ENCODE assay signal across 27 mouse cellular contexts in genomic region chr10:27116938-27117647, GRCm38 (mm10).
DNase-seq lines count a peak whose midpoint lies in the region; ATAC-seq and TF ChIP-seq lines count a peak whose summit lies in the region.
"Had no signal": no experiment of that assay in that cellular context is flagged by ENCODE, and none has a peak within 500 bp of the region (broad histone marks: within the 10 kb centered on the region; RNA-seq: fewer than 3 reads in every experiment).

No protein-coding gene starts in this region.

- no peak overlapping the region for H3K27ac ChIP-seq in lung, postnatal 0 days (ENCODE audit: low read length)
- H3K27ac ChIP-seq: embryonic facial prominence, embryonic 13.5 days; forebrain, embryonic 10.5 days; forebrain, embryonic 13.5 days; heart, adult 2 months; heart, embryonic 10.5 days; heart, embryonic 13.5 days; hindbrain, embryonic 10.5 days; hindbrain, embryonic 13.5 days had no signal

- H3K9me3 ChIP-seq in lung, postnatal 0 days (ENCODE audit: low read length), result no peaks in the 10 kb centered on the region
- H3K9me3 ChIP-seq: embryonic facial prominence, embryonic 13.5 days; forebrain, embryonic 10.5 days; forebrain, embryonic 13.5 days; G1E; heart, embryonic 10.5 days; heart, embryonic 13.5 days; hindbrain, embryonic 10.5 days; hindbrain, embryonic 13.5 days had no signal

- no peak overlapping the region for H3ac ChIP-seq in myocyte (ENCODE audit: control insufficient read depth, insufficient read length)

- intact Hi-C loops in left cerebral cortex, postnatal 36 days (cut with DNase I), result no loop called here

- peak; percentile 8 for DNase-seq in lung, postnatal 0 days (ENCODE audit: low spot score)
- no peak for DNase-seq in lung, adult 2 months
- DNase-seq in thymus, postnatal 4 days, result no peak
- no peak for DNase-seq in urinary bladder, adult 18-20 months (ENCODE audit: low spot score in 2 of 2)
- DNase-seq in left cerebral cortex, postnatal 36 days (ENCODE audit: low spot score in 2 of 2), result no peak
- DNase-seq: adrenal gland, postnatal 10 days; adrenal gland, postnatal 36 days; cerebellum, adult 18-20 months; cerebellum, adult 9-10 months; cerebellum, postnatal 14 days; gastrocnemius, postnatal 25 days; heart, adult 2 months; heart, postnatal 14 days had no signal

- no peaks in the 10 kb centered on the region for H3K4me1 ChIP-seq in lung, postnatal 0 days (ENCODE audit: insufficient read depth, low read depth, low read length)
- H3K4me1 ChIP-seq in lung, adult 2 months (ENCODE audit: control insufficient read depth, insufficient read depth, low read length), result no peaks in the 10 kb centered on the region
- H3K4me1 ChIP-seq: embryonic facial prominence, embryonic 13.5 days; forebrain, embryonic 10.5 days; forebrain, embryonic 13.5 days; heart, embryonic 10.5 days; heart, embryonic 13.5 days; hindbrain, embryonic 10.5 days; hindbrain, embryonic 13.5 days had no signal

- ATAC-seq in lung, postnatal 0 days, result no peak
- peak; percentile 92 for ATAC-seq in common myeloid progenitor, adult 5-6 weeks (replicated peaks; ENCODE audit: low read depth, poor library complexity, severe bottlenecking)
- peak; percentile 66 to 69; a peak in 2 of 4 replicates for ATAC-seq in hematopoietic stem cell, adult 5-6 weeks (replicated peaks in 1 of 2; ENCODE audit: insufficient read depth in 1 of 2, low FRiP score in 2 of 2, low TSS enrichment in 1 of 2, low read depth in 1 of 2, poor library complexity in 2 of 2, severe bottlenecking in 2 of 2)
- ATAC-seq: forebrain, embryonic 13.5 days; forebrain, embryonic 16.5 days; hindbrain, embryonic 16.5 days had no signal

- TF ChIP-seq POLR2A in lung, adult 2 months (IDR thresholded peaks at IDR 0.05; ENCODE audit: borderline replicate concordance, extremely low read depth, low read depth, low read length), result no peak
- TF ChIP-seq POLR2A in myocyte (IDR thresholded peaks at IDR 0.05; ENCODE audit: insufficient read length, low read depth), result no peak

- H3K79me2 ChIP-seq in myocyte (ENCODE audit: control insufficient read depth, insufficient read depth), result no peaks in the 10 kb centered on the region

- no peak overlapping the region for H3K9ac ChIP-seq in lung, postnatal 0 days (replicated peaks; ENCODE audit: low read depth)
- H3K9ac ChIP-seq: embryonic facial prominence, embryonic 13.5 days; forebrain, embryonic 13.5 days; heart, embryonic 13.5 days; hindbrain, embryonic 13.5 days had no signal

- TF ChIP-seq EP300 in lung, postnatal 0 days (IDR thresholded peaks at IDR 0.05), result no peak

- H3K4me3 ChIP-seq in lung, postnatal 0 days (ENCODE audit: low read depth, low read length), result no peak overlapping the region
- no peak overlapping the region for H3K4me3 ChIP-seq in lung, adult 2 months (replicated peaks; ENCODE audit: extremely low read depth, low read depth, low read length)
- no peak overlapping the region for H3K4me3 ChIP-seq in myocyte
- H3K4me3 ChIP-seq: embryonic facial prominence, embryonic 13.5 days; forebrain, embryonic 10.5 days; forebrain, embryonic 13.5 days; heart, adult 2 months; heart, embryonic 10.5 days; heart, embryonic 13.5 days; hindbrain, embryonic 10.5 days; hindbrain, embryonic 13.5 days had no signal

- H3K27me3 ChIP-seq in lung, postnatal 0 days (replicated peaks; ENCODE audit: insufficient read depth, low read length), result no peaks in the 10 kb centered on the region
- no peaks in the 10 kb centered on the region for H3K27me3 ChIP-seq in myocyte (ENCODE audit: control insufficient read depth, insufficient read depth, insufficient read length)
- H3K27me3 ChIP-seq: CH12.LX; embryonic facial prominence, embryonic 13.5 days; forebrain, embryonic 13.5 days; heart, embryonic 13.5 days; hindbrain, embryonic 13.5 days had no signal

- no peak for TF ChIP-seq CTCF in lung, postnatal 0 days (IDR thresholded peaks at IDR 0.05)
- no peak for TF ChIP-seq CTCF in lung, adult 2 months (IDR thresholded peaks at IDR 0.05; ENCODE audit: insufficient read depth, low read length)

- no peaks in the 10 kb centered on the region for H3K36me3 ChIP-seq in lung, postnatal 0 days (ENCODE audit: insufficient read depth, low read length)
- no peaks in the 10 kb centered on the region for H3K36me3 ChIP-seq in myocyte (ENCODE audit: control insufficient read depth, insufficient read depth)
- H3K36me3 ChIP-seq: embryonic facial prominence, embryonic 13.5 days; forebrain, embryonic 10.5 days; G1E; heart, embryonic 10.5 days; hindbrain, embryonic 10.5 days; hindbrain, embryonic 13.5 days had no signal

- WGBS in lung, postnatal 0 days, result 75% methylated on average over 2 of the region's 2 CpGs
- 64% methylated on average over 2 of the region's 2 CpGs for WGBS in lung, adult 2 months

- H3K4me2 ChIP-seq in lung, postnatal 0 days (replicated peaks; ENCODE audit: low read depth, low read length), result no peak overlapping the region
- H3K4me2 ChIP-seq in myocyte (ENCODE audit: low read depth), result peak overlapping the region; percentile 43
- H3K4me2 ChIP-seq: embryonic facial prominence, embryonic 13.5 days; forebrain, embryonic 13.5 days; heart, embryonic 13.5 days; hindbrain, embryonic 13.5 days had no signal

TF ChIP-seq in myocyte, 11 proteins besides CTCF, POLR2A, EP300 and RAD21:
- TF ChIP-seq MYOD1 (IDR thresholded peaks at IDR 0.05; ENCODE audit: control insufficient read depth in 1 of 3, insufficient read length in 2 of 3, low read depth in 2 of 3) (no peak), TCF3 (IDR thresholded peaks at IDR 0.05; ENCODE audit: insufficient read length, low read depth) (no peak), MYOG (IDR thresholded peaks at IDR 0.05; ENCODE audit: control insufficient read depth in 1 of 3, insufficient read depth in 1 of 3, insufficient read length in 2 of 3, low read depth in 2 of 3) (no peak), CEBPB (IDR thresholded peaks at IDR 0.05; ENCODE audit: insufficient read depth, poor library complexity, severe bottlenecking) (no peak), POLR2AphosphoS2 (IDR thresholded peaks at IDR 0.05; ENCODE audit: insufficient read length, low read depth) (no peak), MAX (IDR thresholded peaks at IDR 0.05; ENCODE audit: low read depth) (no peak)
